Mouse (Mus musculus) layer of hippocampus, adult 8-10 months (tissue): ENCODE data around the gene Ankrd12. TPM values are rescaled to one million over a fixed set of nuclear protein-coding genes. Genes with fewer than 3 reads are reported as not detected.

Source experiments
- DNase-seq, 2 experiments: peaks; one replicate each; pipeline ENCODE4 v3.0.0; 2022; ENCODE audit warnings: low spot score in 2 of 2
- total RNA-seq, 4 experiments: library from RNA; stranded (reverse); gene quantifications; 2 replicates each; pipeline ENCODE4 v1.2.4; 2022

Ankrd12 gene
- total RNA-seq, 4 experiments from 2014 or later, result 198 to 247 (median 235) TPM

- peak; percentile 75 to 80 for DNase-seq
Observed at GRCm38 (mm10) chr17:65930960-65931359, 145.9 kb downstream of the Ankrd12 start.

GRCm38 (mm10) chr17:65930158-65930826 is 146.6 kb downstream of the Ankrd12 start:
- DNase-seq, result no peak

GRCm38 (mm10) chr17:65929319-65929978 is 147.4 kb downstream of the Ankrd12 start:
- no peak for DNase-seq

- DNase-seq, result peak; percentile 47 to 58
Observed at GRCm38 (mm10) chr17:65927077-65927476, 149.8 kb downstream of the Ankrd12 start.

GRCm38 (mm10) chr17:65924218-65924617 is 152.7 kb downstream of the Ankrd12 start:
- DNase-seq, result no peak

GRCm38 (mm10) chr17:65921975-65922374 is 154.9 kb downstream of the Ankrd12 start:
- DNase-seq, result no peak

GRCm38 (mm10) chr17:65919235-65919634 is 157.7 kb downstream of the Ankrd12 start:
- DNase-seq, result peak in 1 of 2 experiments; percentile 1

GRCm38 (mm10) chr17:65916135-65916668 is 160.7 kb downstream of the Ankrd12 start:
- peak; percentile 81 for DNase-seq

Other genes with a start within 250 kb of the Ankrd12 start
- gene Ralbp1, start 191.3 kb downstream of the Ankrd12 start, total RNA-seq, result 10 to 100 TPM; 52.9 to 66.9 (median 57.4) TPM
- 10 to 100 TPM; 28.9 to 40.8 (median 31.2) TPM for gene Twsg1, start 125.9 kb downstream of the Ankrd12 start, total RNA-seq
- 100 to 1,000 TPM; 227 to 270 (median 244) TPM for gene Ndufv2, start 24.5 kb upstream of the Ankrd12 start, total RNA-seq
- 10 to 100 TPM; 41.0 to 51.1 (median 49.0) TPM for gene Washc1, start 34.5 kb upstream of the Ankrd12 start, total RNA-seq
- 1 to 10 TPM in 3 of 4 experiments, under 1 TPM in 1; 0.89 to 1.9 (median 1.4) TPM for gene Ddx11, start 46.4 kb upstream of the Ankrd12 start, total RNA-seq